Mouse (Mus musculus): ENCODE data around the gene Hsd17b1. TPM values are rescaled to one million over a fixed set of nuclear protein-coding genes. Genes with fewer than 3 reads are reported as not detected.

Hsd17b1 gene
- polyA plus RNA-seq, 2 experiments from 2014 or later = not detected

Other genes starting within 250 kb of the Hsd17b1 start
- gene Stat5b, start 227.7 kb upstream of the Hsd17b1 start, polyA plus RNA-seq (2017; shearing (Covaris generic)) = 10 to 100 TPM; 27.8 to 37.2 TPM
- 10 to 100 TPM; 23.8 to 37.0 TPM for gene Stat5a, start 219.1 kb upstream of the Hsd17b1 start, polyA plus RNA-seq (2017; shearing (Covaris generic))
- 10 to 100 TPM; 71.0 to 82.0 TPM for gene Stat3, start 138.9 kb upstream of the Hsd17b1 start, polyA plus RNA-seq (2017; shearing (Covaris generic))
- gene Cavin1, start 107.5 kb upstream of the Hsd17b1 start, polyA plus RNA-seq (2017; shearing (Covaris generic)) = under 1 TPM; 0.12 to 0.13 TPM
- 1 to 10 TPM; 4.3 to 4.7 TPM for gene Atp6v0a1, start 69.0 kb upstream of the Hsd17b1 start, polyA plus RNA-seq (2017; shearing (Covaris generic))
- 1 to 10 TPM; 6.8 to 9.0 TPM for gene Naglu, start 8.4 kb upstream of the Hsd17b1 start, polyA plus RNA-seq (2017; shearing (Covaris generic))
- 10 to 100 TPM; 17.9 to 22.1 TPM for gene Coasy, start 4.2 kb downstream of the Hsd17b1 start, polyA plus RNA-seq (2017; shearing (Covaris generic))
- 10 to 100 TPM; 51.8 to 71.5 TPM for gene Mlx, start 8.9 kb downstream of the Hsd17b1 start, polyA plus RNA-seq (2017; shearing (Covaris generic))
- gene Psmc3ip, start 17.0 kb downstream of the Hsd17b1 start, polyA plus RNA-seq (2017; shearing (Covaris generic)) = 10 to 100 TPM; 12.3 to 13.4 TPM
- gene Retreg3, start 41.5 kb downstream of the Hsd17b1 start, polyA plus RNA-seq (2017; shearing (Covaris generic)) = 10 to 100 TPM; 14.4 to 24.7 TPM
- gene Tubg1, start 41.5 kb downstream of the Hsd17b1 start, polyA plus RNA-seq (2017; shearing (Covaris generic)) = 10 to 100 TPM; 17.7 to 26.8 TPM
- gene Tubg2, start 77.5 kb downstream of the Hsd17b1 start, polyA plus RNA-seq (2017; shearing (Covaris generic)) = under 1 TPM; 0.68 to 0.94 TPM
- under 1 TPM; 0.29 to 0.33 TPM for gene Cntnap1, start 92.1 kb downstream of the Hsd17b1 start, polyA plus RNA-seq (2017; shearing (Covaris generic))
- gene Plekhh3, start 92.9 kb downstream of the Hsd17b1 start, polyA plus RNA-seq (2017; shearing (Covaris generic)) = not detected
- gene Ccr10, start 97.0 kb downstream of the Hsd17b1 start, polyA plus RNA-seq (2017; shearing (Covaris generic)) = 1 to 10 TPM; 1.5 to 1.6 TPM
- 10 to 100 TPM; 48.1 to 52.2 TPM for gene Ezh1, start 148.1 kb downstream of the Hsd17b1 start, polyA plus RNA-seq (2017; shearing (Covaris generic))
- gene Ramp2, start 167.6 kb downstream of the Hsd17b1 start, polyA plus RNA-seq (2017; shearing (Covaris generic)) = not detected
- gene Vps25, start 175.3 kb downstream of the Hsd17b1 start, polyA plus RNA-seq (2017; shearing (Covaris generic)) = 100 to 1,000 TPM; 122 to 153 TPM
- 1 to 10 TPM in 1 of 2 experiments, under 1 TPM in 1; 0.58 to 1.0 TPM for gene Wnk4, start 182.2 kb downstream of the Hsd17b1 start, polyA plus RNA-seq (2017; shearing (Covaris generic))
- 1 to 10 TPM in 1 of 2 experiments, not detected in 1; 1.0 TPM for gene Cntd1, start 200.6 kb downstream of the Hsd17b1 start, polyA plus RNA-seq (2017; shearing (Covaris generic))
- 100 to 1,000 TPM; 109 to 144 TPM for gene Coa3, start 200.7 kb downstream of the Hsd17b1 start, polyA plus RNA-seq (2017; shearing (Covaris generic))
- 10 to 100 TPM; 79.0 to 81.0 TPM for gene Becn1, start 223.9 kb downstream of the Hsd17b1 start, polyA plus RNA-seq (2017; shearing (Covaris generic))
- 10 to 100 TPM; 37.1 to 53.3 TPM for gene Psme3, start 237.8 kb downstream of the Hsd17b1 start, polyA plus RNA-seq (2017; shearing (Covaris generic))
- gene Aoc2, start 246.7 kb downstream of the Hsd17b1 start, polyA plus RNA-seq (2017; shearing (Covaris generic)) = 1 to 10 TPM; 2.1 to 2.5 TPM